Mouse (Mus musculus): ENCODE data around the gene 2310022B05Rik. TPM values are rescaled to one million over a fixed set of nuclear protein-coding genes. Genes with fewer than 3 reads are reported as not detected.

Gene 2310022B05Rik
- polyA plus RNA-seq, 1 experiment from 2014 or later: 17.0 TPM

DNA sequence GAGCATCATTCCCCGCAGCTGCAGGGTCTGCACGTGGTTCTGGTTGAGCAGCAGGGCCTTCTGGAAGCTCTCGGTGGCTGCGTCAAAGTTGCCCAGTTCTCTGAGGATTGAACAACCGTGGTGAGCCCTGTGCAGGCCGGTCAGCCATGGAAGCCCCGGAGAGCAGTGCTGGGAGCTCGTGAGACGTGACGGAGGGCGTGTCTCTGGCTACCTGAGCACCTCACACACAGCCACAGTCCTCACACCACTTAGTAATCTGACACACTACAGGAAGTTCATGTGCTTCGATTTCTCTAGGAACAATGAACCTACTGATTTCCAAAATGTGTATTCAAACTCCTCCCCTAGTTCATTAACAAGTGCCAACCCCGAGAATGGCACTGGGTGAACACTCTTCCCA is 25.7 kb upstream of the 2310022B05Rik start:
- no peak for ATAC-seq
- H3K4me2 ChIP-seq (ENCODE audit: low read depth, low read length): no peak overlapping the region
- no peaks in the 10 kb centered on the region for H3K27me3 ChIP-seq (replicated peaks; ENCODE audit: control insufficient read depth, insufficient read depth, low read length)
- H3K9me3 ChIP-seq (ENCODE audit: control insufficient read depth, low read length): no peaks in the 10 kb centered on the region
- H3K36me3 ChIP-seq (ENCODE audit: control insufficient read depth, insufficient read depth, low read length): peaks cover 13% of the 10 kb centered on the region; the same call in 1 of the 2 replicates
- H3K9ac ChIP-seq (ENCODE audit: low read depth, low read length): no peak overlapping the region
- H3K4me1 ChIP-seq (ENCODE audit: control insufficient read depth, insufficient read depth, low read length): no peaks in the 10 kb centered on the region
- H3K4me3 ChIP-seq (ENCODE audit: low read length): no peak overlapping the region
- 85% methylated on average over 13 of the region's 13 CpGs for WGBS
- no peak overlapping the region for H3K27ac ChIP-seq (ENCODE audit: low read length)

DNA sequence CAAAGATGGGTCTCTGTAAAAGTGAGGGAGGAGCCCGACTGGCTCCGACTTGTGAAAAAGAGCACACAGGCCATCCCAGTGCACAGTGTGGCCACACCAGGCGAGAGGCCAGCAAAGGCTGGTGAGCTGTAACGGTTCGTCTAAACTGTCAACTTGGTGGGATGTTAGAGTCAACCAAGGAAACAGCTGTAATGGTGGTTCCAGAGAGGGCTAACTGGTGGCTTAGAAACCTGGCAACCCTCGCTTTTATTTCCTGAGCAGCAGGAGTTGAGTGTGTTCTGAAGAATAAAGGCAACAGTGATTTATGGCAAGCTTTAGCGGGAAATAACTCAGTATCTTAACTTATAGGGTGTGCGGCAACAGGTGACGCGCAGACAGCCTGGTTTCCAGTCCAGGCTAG is 19.0 kb upstream of the 2310022B05Rik start:
- Histone ChIP-seq H3K4me2 (ENCODE audit: low read depth, low read length) (no peak overlapping the region), H3K36me3 (ENCODE audit: control insufficient read depth, insufficient read depth, low read length) (peaks cover 16% of the 10 kb centered on the region), H3K9me3 (ENCODE audit: control insufficient read depth, low read length) (no peaks in the 10 kb centered on the region), H3K4me1 (ENCODE audit: control insufficient read depth, insufficient read depth, low read length) (no peaks in the 10 kb centered on the region), H3K9ac (ENCODE audit: low read depth, low read length) (no peak overlapping the region), H3K27me3 (replicated peaks; ENCODE audit: control insufficient read depth, insufficient read depth, low read length) (no peaks in the 10 kb centered on the region), H3K4me3 (ENCODE audit: low read length) (no peak overlapping the region), H3K27ac (ENCODE audit: low read length) (no peak overlapping the region)
- 87% methylated on average over 10 of the region's 10 CpGs for WGBS
- ATAC-seq: no peak

DNA sequence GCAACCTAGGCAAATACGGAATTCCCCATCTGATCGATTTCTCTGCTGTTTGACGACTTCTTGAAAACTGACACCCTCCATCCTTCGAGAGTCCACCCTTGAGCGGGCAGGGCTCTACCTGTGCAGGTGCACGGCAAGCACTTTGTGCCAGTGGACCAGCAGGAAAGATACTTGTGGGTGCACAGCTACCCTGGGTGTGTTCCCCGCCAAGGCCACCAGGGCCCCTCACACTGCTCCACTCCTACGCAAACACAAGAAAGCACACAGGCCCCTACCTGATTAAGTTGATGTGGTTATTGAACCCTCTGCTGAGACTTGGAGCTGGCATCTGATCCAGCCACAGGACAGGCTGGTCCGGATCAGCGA is 18.6 kb upstream of the 2310022B05Rik start:
- no peak overlapping the region for H3K27ac ChIP-seq (ENCODE audit: low read length)
- no peak overlapping the region for H3K4me2 ChIP-seq (ENCODE audit: low read depth, low read length)
- no peak overlapping the region for H3K9ac ChIP-seq (ENCODE audit: low read depth, low read length)
- no peaks in the 10 kb centered on the region for H3K4me1 ChIP-seq (ENCODE audit: control insufficient read depth, insufficient read depth, low read length)
- peaks cover 16% of the 10 kb centered on the region for H3K36me3 ChIP-seq (ENCODE audit: control insufficient read depth, insufficient read depth, low read length)
- 73% methylated on average over 10 of the region's 10 CpGs for WGBS
- no peaks in the 10 kb centered on the region for H3K27me3 ChIP-seq (replicated peaks; ENCODE audit: control insufficient read depth, insufficient read depth, low read length)
- no peak for ATAC-seq
- H3K9me3 ChIP-seq (ENCODE audit: control insufficient read depth, low read length): no peaks in the 10 kb centered on the region
- no peak overlapping the region for H3K4me3 ChIP-seq (ENCODE audit: low read length)

DNA sequence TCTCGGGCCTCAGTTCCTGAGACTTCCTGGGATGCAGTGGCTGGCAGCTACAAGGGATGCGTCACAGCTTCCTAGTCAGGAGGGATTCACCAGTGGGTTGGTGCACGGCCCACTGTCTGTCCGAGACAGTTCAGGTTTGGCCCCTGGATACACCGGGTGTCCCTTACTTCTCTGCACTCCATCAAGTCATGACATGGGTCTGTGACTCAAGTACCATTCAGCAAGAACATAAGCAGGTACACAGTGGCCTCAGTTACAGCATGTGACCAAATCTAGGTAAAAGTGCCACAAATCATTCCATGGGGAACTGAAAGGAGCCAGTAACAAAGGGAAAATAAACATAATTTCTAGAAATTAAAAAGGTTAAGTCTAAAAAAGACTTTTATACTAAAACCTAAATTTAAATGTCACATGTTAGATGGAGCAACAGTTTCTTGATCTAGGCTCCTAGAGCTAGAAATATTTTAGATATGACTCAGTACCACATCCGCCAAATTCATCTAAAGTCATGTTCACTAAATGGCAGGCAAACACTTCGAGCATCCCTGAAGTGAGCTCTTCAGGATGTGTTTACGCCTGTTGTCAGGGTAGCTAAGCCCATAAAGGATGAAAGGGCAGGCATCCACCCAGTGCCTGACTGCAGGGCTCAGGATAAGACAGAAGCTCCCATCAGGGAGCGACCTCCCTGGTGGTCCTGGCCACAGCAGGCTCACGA is 18.1 kb upstream of the 2310022B05Rik start:
- 79% methylated on average over 10 of the region's 10 CpGs for WGBS

DNA sequence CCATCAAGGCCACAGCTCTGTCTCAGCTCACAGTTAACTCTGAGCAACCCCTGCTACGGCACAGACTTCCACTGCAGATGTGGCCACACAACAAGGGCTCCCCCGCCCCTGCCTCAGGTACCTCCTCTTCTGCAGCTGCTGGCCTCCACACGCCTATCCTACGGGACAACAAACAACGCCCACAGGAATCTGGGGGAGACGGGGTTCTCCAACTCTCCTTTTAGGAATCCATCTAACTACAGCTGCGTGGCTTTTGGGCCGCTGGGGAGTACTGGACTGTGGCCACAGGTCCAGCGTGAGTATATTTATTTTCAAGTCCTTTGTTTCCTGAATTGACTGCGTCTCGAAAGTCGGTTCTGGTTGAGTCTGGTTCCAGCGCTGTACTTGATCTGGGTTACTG is 15.1 kb upstream of the 2310022B05Rik start:
- H3K4me1 ChIP-seq (ENCODE audit: control insufficient read depth, insufficient read depth, low read length): no peaks in the 10 kb centered on the region
- no peaks in the 10 kb centered on the region for H3K9me3 ChIP-seq (ENCODE audit: control insufficient read depth, low read length)
- 91% methylated on average over 13 of the region's 13 CpGs for WGBS
- no peak for ATAC-seq
- H3K36me3 ChIP-seq (ENCODE audit: control insufficient read depth, insufficient read depth, low read length): peaks cover 7% of the 10 kb centered on the region
- no peak overlapping the region for H3K4me3 ChIP-seq (ENCODE audit: low read length)
- H3K27ac ChIP-seq (ENCODE audit: low read length): no peak overlapping the region
- H3K4me2 ChIP-seq (ENCODE audit: low read depth, low read length): no peak overlapping the region
- H3K9ac ChIP-seq (ENCODE audit: low read depth, low read length): no peak overlapping the region
- no peaks in the 10 kb centered on the region for H3K27me3 ChIP-seq (replicated peaks; ENCODE audit: control insufficient read depth, insufficient read depth, low read length)

More for the DNA sequence above, 18.1 kb upstream of the 2310022B05Rik start:
- ATAC-seq: no peak
- no peak overlapping the region for H3K27ac ChIP-seq (ENCODE audit: low read length)
- no peak overlapping the region for H3K4me3 ChIP-seq (ENCODE audit: low read length)
- H3K4me1 ChIP-seq (ENCODE audit: control insufficient read depth, insufficient read depth, low read length): no peaks in the 10 kb centered on the region
- H3K27me3 ChIP-seq (replicated peaks; ENCODE audit: control insufficient read depth, insufficient read depth, low read length): no peaks in the 10 kb centered on the region
- no peak overlapping the region for H3K4me2 ChIP-seq (ENCODE audit: low read depth, low read length)
- H3K9me3 ChIP-seq (ENCODE audit: control insufficient read depth, low read length): no peaks in the 10 kb centered on the region
- no peak overlapping the region for H3K9ac ChIP-seq (ENCODE audit: low read depth, low read length)
- H3K36me3 ChIP-seq (ENCODE audit: control insufficient read depth, insufficient read depth, low read length): peaks cover 13% of the 10 kb centered on the region

DNA sequence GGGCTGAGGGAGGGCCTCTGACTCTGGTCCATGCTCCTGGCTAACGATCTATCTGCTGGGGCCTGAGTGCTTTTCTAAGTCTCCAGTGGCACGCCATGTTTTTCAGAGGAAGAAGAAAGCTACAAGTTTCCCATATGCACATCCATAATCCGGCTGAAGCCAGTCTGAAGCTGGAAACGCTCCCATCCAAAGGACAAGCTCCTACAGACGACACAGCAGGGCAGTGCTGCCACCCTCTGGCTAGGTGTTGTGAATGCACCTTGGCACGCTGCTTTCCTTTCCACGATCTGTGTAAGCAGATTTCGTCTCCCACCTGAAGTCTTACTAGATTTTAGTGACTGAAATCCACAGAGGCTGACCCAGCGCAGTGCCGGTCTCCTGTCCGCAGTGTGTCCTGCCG is 14.3 kb upstream of the 2310022B05Rik start:
- H3K9ac ChIP-seq (ENCODE audit: low read depth, low read length): peak overlapping the region; percentile 40
- no peak overlapping the region for H3K4me3 ChIP-seq (ENCODE audit: low read length)
- no peaks in the 10 kb centered on the region for H3K9me3 ChIP-seq (ENCODE audit: control insufficient read depth, low read length)
- peaks cover 5% of the 10 kb centered on the region; the same call in 1 of the 2 replicates for H3K36me3 ChIP-seq (ENCODE audit: control insufficient read depth, insufficient read depth, low read length)
- no peaks in the 10 kb centered on the region for H3K4me1 ChIP-seq (ENCODE audit: control insufficient read depth, insufficient read depth, low read length)
- peak; percentile 80 for ATAC-seq
- 43% methylated on average over 12 of the region's 12 CpGs for WGBS
- no peak overlapping the region for H3K27ac ChIP-seq (ENCODE audit: low read length)
- H3K4me2 ChIP-seq (ENCODE audit: low read depth, low read length): no peak overlapping the region
- H3K27me3 ChIP-seq (replicated peaks; ENCODE audit: control insufficient read depth, insufficient read depth, low read length): no peaks in the 10 kb centered on the region

DNA sequence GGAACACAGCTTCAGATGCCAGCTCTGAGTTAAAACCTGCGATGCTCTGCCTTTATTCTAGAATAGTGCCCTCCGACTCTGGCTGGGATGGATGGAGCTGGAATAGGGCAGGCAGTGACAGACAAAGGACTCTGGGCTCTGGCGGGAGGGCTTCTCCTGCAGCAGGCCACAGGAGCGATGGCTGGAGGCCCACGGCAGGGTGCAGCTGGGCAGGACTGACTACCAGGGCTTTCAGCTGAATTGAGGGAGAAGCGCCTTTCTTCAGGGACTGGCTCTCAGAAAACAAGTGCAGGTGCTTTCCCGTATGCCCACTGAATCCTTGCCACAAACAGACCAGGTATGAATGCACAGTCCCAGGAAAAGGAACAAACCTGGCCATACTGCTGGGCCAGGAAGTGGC is 13.9 kb upstream of the 2310022B05Rik start:
- peak overlapping the region; percentile 40 for H3K9ac ChIP-seq (ENCODE audit: low read depth, low read length)
- no peaks in the 10 kb centered on the region for H3K27me3 ChIP-seq (replicated peaks; ENCODE audit: control insufficient read depth, insufficient read depth, low read length)

DNA sequence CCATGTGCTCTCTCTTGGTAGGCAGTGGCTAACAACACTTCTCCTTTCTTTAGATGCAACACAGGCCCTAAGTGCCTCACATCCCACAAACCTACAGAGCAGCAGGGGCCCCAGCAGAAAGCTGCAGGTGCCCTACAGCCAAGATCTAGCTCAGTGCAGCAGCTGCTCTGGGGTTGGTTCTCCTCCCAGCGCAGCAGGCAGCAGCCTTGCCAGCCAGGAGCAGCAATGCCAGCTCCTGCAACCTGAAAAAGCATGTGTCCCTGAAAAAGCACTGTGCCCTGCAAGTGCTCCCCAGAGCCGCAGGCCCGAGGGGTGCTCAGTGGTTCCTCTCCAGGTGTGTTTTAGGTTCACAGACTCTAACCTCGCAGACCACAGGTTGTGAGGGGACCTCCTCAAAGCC is 13.5 kb upstream of the 2310022B05Rik start:
- no peak overlapping the region for H3K27ac ChIP-seq (ENCODE audit: low read length)
- peaks cover 5% of the 10 kb centered on the region; the same call in 1 of the 2 replicates for H3K36me3 ChIP-seq (ENCODE audit: control insufficient read depth, insufficient read depth, low read length)
- no peak overlapping the region for H3K9ac ChIP-seq (ENCODE audit: low read depth, low read length)
- H3K4me2 ChIP-seq (ENCODE audit: low read depth, low read length): no peak overlapping the region
- no peaks in the 10 kb centered on the region for H3K27me3 ChIP-seq (replicated peaks; ENCODE audit: control insufficient read depth, insufficient read depth, low read length)
- H3K4me3 ChIP-seq (ENCODE audit: low read length): no peak overlapping the region
- 96% methylated on average over 4 of the region's 4 CpGs for WGBS
- no peak for ATAC-seq
- no peaks in the 10 kb centered on the region for H3K4me1 ChIP-seq (ENCODE audit: control insufficient read depth, insufficient read depth, low read length)
- H3K9me3 ChIP-seq (ENCODE audit: control insufficient read depth, low read length): no peaks in the 10 kb centered on the region

More for the DNA sequence above, 13.9 kb upstream of the 2310022B05Rik start:
- WGBS: 87% methylated on average over 7 of the region's 7 CpGs
- H3K27ac ChIP-seq (ENCODE audit: low read length): no peak overlapping the region
- H3K4me3 ChIP-seq (ENCODE audit: low read length): no peak overlapping the region
- no peaks in the 10 kb centered on the region for H3K9me3 ChIP-seq (ENCODE audit: control insufficient read depth, low read length)
- H3K4me2 ChIP-seq (ENCODE audit: low read depth, low read length): no peak overlapping the region
- peaks cover 5% of the 10 kb centered on the region; the same call in 1 of the 2 replicates for H3K36me3 ChIP-seq (ENCODE audit: control insufficient read depth, insufficient read depth, low read length)
- no peak for ATAC-seq
- H3K4me1 ChIP-seq (ENCODE audit: control insufficient read depth, insufficient read depth, low read length): no peaks in the 10 kb centered on the region

DNA sequence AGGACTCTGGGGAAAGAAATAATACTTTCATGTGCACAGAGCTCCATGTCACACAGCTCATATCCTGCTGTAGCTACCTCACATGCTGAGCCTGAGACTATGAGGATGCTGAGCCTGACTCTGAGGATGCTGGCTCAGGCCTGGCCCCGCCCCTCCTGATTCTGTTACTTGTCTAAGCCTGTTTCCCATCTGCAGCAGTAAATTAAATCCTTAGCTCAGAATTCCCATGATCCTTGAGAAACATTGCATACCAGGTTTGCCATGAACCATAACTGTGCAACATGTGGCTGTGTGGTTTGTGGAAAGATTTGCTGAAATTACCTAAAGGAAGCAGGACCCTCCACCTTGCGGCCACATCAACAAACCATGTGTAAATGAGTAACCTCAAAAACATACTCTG is 9.2 kb upstream of the 2310022B05Rik start:
- no peak overlapping the region for H3K4me2 ChIP-seq (ENCODE audit: low read depth, low read length)
- no peak overlapping the region for H3K4me3 ChIP-seq (ENCODE audit: low read length)
- WGBS: 94% methylated on average over 2 of the region's 2 CpGs
- no peaks in the 10 kb centered on the region for H3K9me3 ChIP-seq (ENCODE audit: control insufficient read depth, low read length)
- H3K27ac ChIP-seq (ENCODE audit: low read length): no peak overlapping the region
- no peak for ATAC-seq
- no peaks in the 10 kb centered on the region for H3K36me3 ChIP-seq (ENCODE audit: control insufficient read depth, insufficient read depth, low read length)
- H3K4me1 ChIP-seq (ENCODE audit: control insufficient read depth, insufficient read depth, low read length): no peaks in the 10 kb centered on the region
- no peak overlapping the region for H3K9ac ChIP-seq (ENCODE audit: low read depth, low read length)
- no peaks in the 10 kb centered on the region for H3K27me3 ChIP-seq (replicated peaks; ENCODE audit: control insufficient read depth, insufficient read depth, low read length)

DNA sequence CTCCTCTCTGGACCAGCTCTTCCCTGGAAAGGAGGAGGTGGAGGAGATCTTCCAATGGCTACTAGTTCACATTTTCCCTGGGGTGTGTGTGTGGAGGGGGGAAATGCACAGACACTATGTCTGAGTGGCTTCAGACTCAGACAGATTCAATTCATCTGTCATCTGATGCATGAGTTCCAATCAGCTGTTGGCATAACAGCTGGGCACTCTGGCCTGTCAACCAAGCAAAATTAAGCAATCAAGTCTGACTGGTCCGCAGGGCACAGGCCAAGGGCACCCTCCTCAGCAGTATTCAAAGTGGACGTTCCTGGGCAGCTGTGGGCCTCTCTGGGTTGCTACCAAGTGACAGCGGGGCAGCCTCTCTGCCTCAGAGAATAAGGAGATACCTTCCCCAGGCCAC is 5.6 kb upstream of the 2310022B05Rik start:
- ATAC-seq: no peak
- 80% methylated on average over 3 of the region's 3 CpGs for WGBS
- H3K9me3 ChIP-seq (ENCODE audit: control insufficient read depth, low read length): no peaks in the 10 kb centered on the region

More for the DNA sequence above, 5.6 kb upstream of the 2310022B05Rik start:
- Histone ChIP-seq H3K9ac (ENCODE audit: low read depth, low read length) (no peak overlapping the region), H3K27me3 (replicated peaks; ENCODE audit: control insufficient read depth, insufficient read depth, low read length) (no peaks in the 10 kb centered on the region), H3K4me2 (ENCODE audit: low read depth, low read length) (no peak overlapping the region), H3K4me3 (ENCODE audit: low read length) (no peak overlapping the region), H3K36me3 (ENCODE audit: control insufficient read depth, insufficient read depth, low read length) (no peaks in the 10 kb centered on the region), H3K4me1 (ENCODE audit: control insufficient read depth, insufficient read depth, low read length) (peaks cover 2% of the 10 kb centered on the region; the same call in 1 of the 2 replicates), H3K27ac (ENCODE audit: low read length) (no peak overlapping the region)

Data from intestine, embryonic 16.5 days (tissue).